Mouse (Mus musculus): ENCODE results near the gene Slc34a3. TPM values are rescaled to one million over a fixed set of nuclear protein-coding genes. Genes with fewer than 3 reads are reported as not detected.

Gene Slc34a3
- polyA plus RNA-seq, 1 experiment from 2014 or later, result not detected

DNA sequence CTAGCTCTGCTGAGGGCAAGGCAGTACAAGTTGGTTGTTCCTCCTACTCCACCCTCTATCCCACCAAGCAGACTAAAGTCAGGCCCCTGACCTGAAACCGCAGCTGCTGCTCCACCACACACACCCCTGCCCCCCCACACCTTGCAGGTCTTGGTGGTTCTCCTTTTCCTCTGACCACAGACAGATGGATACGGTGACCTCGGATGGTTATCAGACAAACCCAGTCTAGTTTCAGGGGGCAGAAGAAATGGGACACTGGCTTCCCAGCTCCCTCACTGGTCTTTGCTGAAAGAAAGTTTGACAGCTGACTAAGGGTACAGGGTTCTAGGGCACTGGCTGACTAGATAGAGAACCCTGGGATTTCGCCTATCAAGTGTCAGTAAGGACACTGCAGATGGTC is 743 bp downstream of the Slc34a3 start:
- DNase-seq (ENCODE audit: low spot score), result no peak
- 74% methylated on average over 4 of the region's 4 CpGs for WGBS
- Histone ChIP-seq H3K27ac (replicated peaks; ENCODE audit: low read depth, low read length) (no peak overlapping the region), H3K9ac (ENCODE audit: low read depth, low read length) (no peak overlapping the region), H3K4me1 (ENCODE audit: control insufficient read depth, insufficient read depth, low read length) (peaks cover 3% of the 10 kb centered on the region; the same call in 1 of the 2 replicates), H3K27me3 (replicated peaks; ENCODE audit: control insufficient read depth, insufficient read depth, low read length) (no peaks in the 10 kb centered on the region), H3K36me3 (ENCODE audit: control insufficient read depth, insufficient read depth, low read length) (no peaks in the 10 kb centered on the region), H3K9me3 (ENCODE audit: control insufficient read depth, low read length) (no peaks in the 10 kb centered on the region), H3K4me2 (ENCODE audit: low read depth, low read length) (no peak overlapping the region), H3K4me3 (ENCODE audit: low read depth, low read length) (no peak overlapping the region)
- no peak for ATAC-seq (ENCODE audit: low read depth)

- Histone ChIP-seq H3K9me3 (ENCODE audit: control insufficient read depth, low read length) (no peaks in the 10 kb centered on the region), H3K4me3 (ENCODE audit: low read depth, low read length) (no peak overlapping the region), H3K36me3 (ENCODE audit: control insufficient read depth, insufficient read depth, low read length) (no peaks in the 10 kb centered on the region), H3K9ac (ENCODE audit: low read depth, low read length) (no peak overlapping the region), H3K4me2 (ENCODE audit: low read depth, low read length) (no peak overlapping the region), H3K4me1 (ENCODE audit: control insufficient read depth, insufficient read depth, low read length) (peaks cover 6% of the 10 kb centered on the region), H3K27me3 (replicated peaks; ENCODE audit: control insufficient read depth, insufficient read depth, low read length) (no peaks in the 10 kb centered on the region), H3K27ac (replicated peaks; ENCODE audit: low read depth, low read length) (no peak overlapping the region)
- 57% methylated on average over 12 of the region's 12 CpGs for WGBS
- no peak for DNase-seq (ENCODE audit: low spot score)
- ATAC-seq (ENCODE audit: low read depth), result no peak
Observed at GRCm38 (mm10) chr2:25231038-25231437, 3.1 kb downstream of the Slc34a3 start.

GRCm38 (mm10) chr2:25230581-25230980 is 3.6 kb downstream of the Slc34a3 start:
- no peak overlapping the region for H3K27ac ChIP-seq (replicated peaks; ENCODE audit: low read depth, low read length)
- no peaks in the 10 kb centered on the region for H3K27me3 ChIP-seq (replicated peaks; ENCODE audit: control insufficient read depth, insufficient read depth, low read length)
- ATAC-seq (ENCODE audit: low read depth) (no peak), DNase-seq (ENCODE audit: low spot score) (no peak)
- peaks cover 7% of the 10 kb centered on the region for H3K4me1 ChIP-seq (ENCODE audit: control insufficient read depth, insufficient read depth, low read length)
- no peak overlapping the region for H3K4me3 ChIP-seq (ENCODE audit: low read depth, low read length)
- WGBS, result 86% methylated on average over 7 of the region's 7 CpGs
- no peaks in the 10 kb centered on the region for H3K36me3 ChIP-seq (ENCODE audit: control insufficient read depth, insufficient read depth, low read length)
- no peak overlapping the region for H3K4me2 ChIP-seq (ENCODE audit: low read depth, low read length)
- H3K9me3 ChIP-seq (ENCODE audit: control insufficient read depth, low read length), result no peaks in the 10 kb centered on the region
- H3K9ac ChIP-seq (ENCODE audit: low read depth, low read length), result no peak overlapping the region

DNA sequence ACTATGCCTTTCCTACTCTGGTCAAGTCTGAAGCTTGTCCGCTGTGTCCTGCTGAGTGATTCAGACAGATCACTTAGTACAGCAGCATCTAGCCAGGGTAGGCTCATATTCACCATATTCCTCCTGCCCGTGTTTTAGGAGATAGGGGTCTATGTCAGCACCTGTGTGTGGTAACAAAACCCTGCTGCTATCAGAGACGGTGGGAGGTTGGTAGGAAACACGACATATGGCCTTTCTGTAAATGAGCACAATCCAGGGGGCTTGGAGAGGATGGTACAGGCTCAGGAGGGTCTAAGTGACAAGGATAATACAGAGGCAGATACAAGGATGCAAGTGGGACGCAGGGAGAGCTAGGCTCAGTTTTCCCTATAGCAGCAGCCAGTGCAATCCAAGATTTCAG is 4.6 kb downstream of the Slc34a3 start:
- Histone ChIP-seq H3K4me1 (ENCODE audit: control insufficient read depth, insufficient read depth, low read length) (peaks cover 10% of the 10 kb centered on the region), H3K27ac (replicated peaks; ENCODE audit: low read depth, low read length) (no peak overlapping the region), H3K9me3 (ENCODE audit: control insufficient read depth, low read length) (no peaks in the 10 kb centered on the region), H3K9ac (ENCODE audit: low read depth, low read length) (no peak overlapping the region), H3K4me3 (ENCODE audit: low read depth, low read length) (no peak overlapping the region), H3K27me3 (replicated peaks; ENCODE audit: control insufficient read depth, insufficient read depth, low read length) (no peaks in the 10 kb centered on the region), H3K36me3 (ENCODE audit: control insufficient read depth, insufficient read depth, low read length) (no peaks in the 10 kb centered on the region), H3K4me2 (ENCODE audit: low read depth, low read length) (no peak overlapping the region)
- ATAC-seq (ENCODE audit: low read depth) (no peak), DNase-seq (ENCODE audit: low spot score) (no peak)
- WGBS, result 75% methylated on average over 5 of the region's 5 CpGs

- 60% methylated on average over 6 of the region's 6 CpGs for WGBS
- H3K36me3 ChIP-seq (ENCODE audit: control insufficient read depth, insufficient read depth, low read length), result no peaks in the 10 kb centered on the region
- H3K4me3 ChIP-seq (ENCODE audit: low read depth, low read length), result no peak overlapping the region
- H3K27ac ChIP-seq (replicated peaks; ENCODE audit: low read depth, low read length), result no peak overlapping the region
- H3K4me1 ChIP-seq (ENCODE audit: control insufficient read depth, insufficient read depth, low read length), result peaks cover 10% of the 10 kb centered on the region
- H3K9ac ChIP-seq (ENCODE audit: low read depth, low read length), result peak overlapping the region; percentile 49; the same call in 1 of the 2 replicates
- H3K4me2 ChIP-seq (ENCODE audit: low read depth, low read length), result peak overlapping the region; percentile 39; the same call in 1 of the 2 replicates
- DNase-seq (ENCODE audit: low spot score) (no peak), ATAC-seq (ENCODE audit: low read depth) (no peak)
- no peaks in the 10 kb centered on the region for H3K9me3 ChIP-seq (ENCODE audit: control insufficient read depth, low read length)
- no peaks in the 10 kb centered on the region for H3K27me3 ChIP-seq (replicated peaks; ENCODE audit: control insufficient read depth, insufficient read depth, low read length)
Observed at GRCm38 (mm10) chr2:25228995-25229530, 5.1 kb downstream of the Slc34a3 start.

GRCm38 (mm10) chr2:25228431-25228889 is 5.7 kb downstream of the Slc34a3 start:
- Histone ChIP-seq H3K27me3 (replicated peaks; ENCODE audit: control insufficient read depth, insufficient read depth, low read length) (no peaks in the 10 kb centered on the region), H3K4me3 (ENCODE audit: low read depth, low read length) (0 out of 2 replicates have a peak overlapping the region, but pooled peaks have one; percentile 10), H3K27ac (replicated peaks; ENCODE audit: low read depth, low read length) (peak overlapping the region; percentile 70; the same call in 1 of the 2 replicates), H3K4me1 (ENCODE audit: control insufficient read depth, insufficient read depth, low read length) (peaks cover 14% of the 10 kb centered on the region), H3K36me3 (ENCODE audit: control insufficient read depth, insufficient read depth, low read length) (no peaks in the 10 kb centered on the region), H3K9me3 (ENCODE audit: control insufficient read depth, low read length) (no peaks in the 10 kb centered on the region), H3K9ac (ENCODE audit: low read depth, low read length) (peak overlapping the region; percentile 49; the same call in 1 of the 2 replicates), H3K4me2 (ENCODE audit: low read depth, low read length) (peak overlapping the region; percentile 39)
- WGBS, result 0% methylated on average over 7 of the region's 7 CpGs
- DNase-seq (ENCODE audit: low spot score) (peak; percentile 92), ATAC-seq (ENCODE audit: low read depth) (peak; percentile 15; the same call in 1 of the 2 replicates)

GRCm38 (mm10) chr2:25227406-25227805 is 6.8 kb downstream of the Slc34a3 start:
- Histone ChIP-seq H3K9me3 (ENCODE audit: control insufficient read depth, low read length) (no peaks in the 10 kb centered on the region), H3K4me3 (ENCODE audit: low read depth, low read length) (no peak overlapping the region), H3K9ac (ENCODE audit: low read depth, low read length) (0 out of 2 replicates have a peak overlapping the region, but pooled peaks have one; percentile 30), H3K27me3 (replicated peaks; ENCODE audit: control insufficient read depth, insufficient read depth, low read length) (no peaks in the 10 kb centered on the region), H3K36me3 (ENCODE audit: control insufficient read depth, insufficient read depth, low read length) (no peaks in the 10 kb centered on the region), H3K4me2 (ENCODE audit: low read depth, low read length) (no peak overlapping the region), H3K4me1 (ENCODE audit: control insufficient read depth, insufficient read depth, low read length) (peaks cover 17% of the 10 kb centered on the region), H3K27ac (replicated peaks; ENCODE audit: low read depth, low read length) (no peak overlapping the region)
- ATAC-seq (ENCODE audit: low read depth) (no peak), DNase-seq (ENCODE audit: low spot score) (no peak)
- 94% methylated on average over 4 of the region's 4 CpGs for WGBS

- Histone ChIP-seq H3K36me3 (ENCODE audit: control insufficient read depth, insufficient read depth, low read length) (peaks cover 4% of the 10 kb centered on the region), H3K9me3 (ENCODE audit: control insufficient read depth, low read length) (no peaks in the 10 kb centered on the region), H3K27ac (replicated peaks; ENCODE audit: low read depth, low read length) (no peak overlapping the region; the same call in 1 of the 2 replicates), H3K9ac (ENCODE audit: low read depth, low read length) (0 out of 2 replicates have a peak overlapping the region, but pooled peaks have one; percentile 30), H3K27me3 (replicated peaks; ENCODE audit: control insufficient read depth, insufficient read depth, low read length) (no peaks in the 10 kb centered on the region), H3K4me1 (ENCODE audit: control insufficient read depth, insufficient read depth, low read length) (peaks cover 17% of the 10 kb centered on the region), H3K4me3 (ENCODE audit: low read depth, low read length) (no peak overlapping the region), H3K4me2 (ENCODE audit: low read depth, low read length) (no peak overlapping the region)
- ATAC-seq (ENCODE audit: low read depth), result no peak
- 76% methylated on average over 5 of the region's 5 CpGs for WGBS
- peak; percentile 30 for DNase-seq (ENCODE audit: low spot score)
Observed at GRCm38 (mm10) chr2:25226864-25227263, 7.3 kb downstream of the Slc34a3 start.

Data from embryonic facial prominence, embryonic 14.5 days (tissue).